Comparison of ENCODE assay signal across 9 mouse cellular contexts in the genomic region with DNA sequence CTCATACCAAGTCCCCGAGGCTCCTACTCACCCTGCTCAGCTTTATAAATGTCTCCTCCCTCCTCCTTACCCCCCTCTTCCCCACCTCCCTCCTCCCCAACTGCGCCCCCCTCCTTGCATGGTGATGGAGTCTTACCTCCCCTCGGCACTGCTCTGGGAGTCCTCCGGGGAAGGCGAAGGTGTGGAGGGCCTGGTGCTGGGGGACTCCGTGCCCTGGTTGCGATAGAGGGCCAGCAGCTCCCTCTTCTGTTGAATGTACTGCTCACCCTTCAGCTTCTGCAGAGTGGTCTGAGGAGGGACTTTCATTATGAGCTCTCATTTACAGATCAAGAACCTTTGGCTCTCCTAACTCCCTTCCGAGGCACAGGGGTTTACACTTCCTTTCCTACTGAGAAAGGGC. TPM values are rescaled to one million over a fixed set of nuclear protein-coding genes. Genes with fewer than 3 reads are reported as not detected.
DNase-seq lines count a peak whose midpoint lies in the region; ATAC-seq and TF ChIP-seq lines count a peak whose summit lies in the region.
"Had no signal": no experiment of that assay in that cellular context is flagged by ENCODE, and none has a peak within 500 bp of the region (broad histone marks: within the 10 kb centered on the region; RNA-seq: fewer than 3 reads in every experiment).

No protein-coding gene starts in this region.

- TF ChIP-seq CTCF in left cerebral cortex, adult 2 months (IDR thresholded peaks at IDR 0.05): peak; percentile 33
- TF ChIP-seq CTCF in liver, postnatal 0 days (IDR thresholded peaks at IDR 0.05; ENCODE audit: low read depth): peak; percentile 48

- DNase-seq in adrenal gland, adult (ENCODE audit: inconsistent age in 2 of 2, low spot score in 1 of 2): peak; percentile 67 to 80
- no peak for DNase-seq in adrenal gland, postnatal 25 days
- no peak for DNase-seq in left cerebral cortex, adult 2 months (ENCODE audit: extremely low spot score in 1 of 2, low spot score in 2 of 2)
- no peak for DNase-seq in left cerebral cortex, postnatal 36 days (ENCODE audit: low spot score in 2 of 2)
- DNase-seq in heart, postnatal 4 days: peak; percentile 49
- DNase-seq in liver, postnatal 0 days: no peak
- DNase-seq in cerebellum, postnatal 36 days: no peak

- H3K4me1 ChIP-seq in liver, postnatal 0 days (ENCODE audit: insufficient read depth): peaks cover 20% of the 10 kb centered on the region

- WGBS in liver, postnatal 0 days (ENCODE audit: insufficient replicate concordance): 19% methylated on average over 8 of the region's 8 CpGs

- no peak overlapping the region for H3K9ac ChIP-seq in liver, postnatal 0 days (replicated peaks)

- intact Hi-C loops in left cerebral cortex, adult 2 months (cut with DNase I): no loop called here
- intact Hi-C loops in left cerebral cortex, postnatal 36 days (cut with DNase I): loop anchor here (5.0 kb wide), 1 partner anchor 77 kb away; a partner anchor contains a TSS

- no peak overlapping the region for H3K4me2 ChIP-seq in liver, postnatal 0 days (ENCODE audit: low read depth, low read length)

- no peaks in the 10 kb centered on the region for H3K27me3 ChIP-seq in liver, postnatal 0 days (ENCODE audit: insufficient read depth, low read length)

- H3K36me3 ChIP-seq in liver, postnatal 0 days (replicated peaks; ENCODE audit: insufficient read depth, low read length): peaks cover 23% of the 10 kb centered on the region

- no peaks in the 10 kb centered on the region for H3K9me3 ChIP-seq in liver, postnatal 0 days (ENCODE audit: low read length)

- no peak overlapping the region for H3K4me3 ChIP-seq in left cerebral cortex, adult 2 months
- no peak overlapping the region for H3K4me3 ChIP-seq in liver, postnatal 0 days (ENCODE audit: low read depth, low read length)
- H3K4me3 ChIP-seq: myocyte had no signal

- no peak for TF ChIP-seq EP300 in liver, postnatal 0 days (IDR thresholded peaks at IDR 0.05; ENCODE audit: low read depth)

- no peak overlapping the region for H3K27ac ChIP-seq in left cerebral cortex, adult 2 months
- peak overlapping the region; percentile 29; the same call in 1 of the 2 replicates for H3K27ac ChIP-seq in liver, postnatal 0 days (ENCODE audit: low read depth)

- ATAC-seq in liver, postnatal 0 days: no peak
- ATAC-seq in monocyte, adult 5-6 weeks (replicated peaks; ENCODE audit: insufficient number of reproducible peaks, low FRiP score, low TSS enrichment, poor library complexity, severe bottlenecking): no peak

RNA-seq across cellular contexts. Expression of a gene that starts 15.3 kb away (rescaled TPM):
- total RNA-seq in adrenal gland, postnatal 25 days (2021): 247 and 250 TPM in 2 replicates
- 10 to 100 TPM; 10.8 to 11.1 TPM for total RNA-seq in left cerebral cortex, adult 2 months (2021)
- total RNA-seq in left cerebral cortex, postnatal 36 days (2021): 10 to 100 TPM; 11.1 to 11.8 TPM
- 10 to 100 TPM; 63.3 to 65.2 TPM for total RNA-seq in heart, postnatal 4 days (2021)
- 40.5 and 41.1 TPM in 2 replicates for polyA plus RNA-seq in liver, postnatal 0 days (2015; fragmentation: Nextera tagmentation; extraction: Ambion mirVana)
- total RNA-seq in monocyte, adult 5-6 weeks (2017): 101 to 111 TPM (median 103 TPM) in 3 replicates

RNA-seq across cellular contexts. Expression of a gene that starts 16.1 kb away (rescaled TPM):
- total RNA-seq in adrenal gland, postnatal 25 days (2021): 0.30 and 0.38 TPM in 2 replicates
- under 1 TPM; 0.30 to 0.34 TPM for total RNA-seq in left cerebral cortex, adult 2 months (2021)
- total RNA-seq in left cerebral cortex, postnatal 36 days (2021): under 1 TPM; 0.11 to 0.30 TPM
- total RNA-seq in heart, postnatal 4 days (2021): not detected
- 1.1 and 1.2 TPM in 2 replicates for polyA plus RNA-seq in liver, postnatal 0 days (2015; fragmentation: Nextera tagmentation; extraction: Ambion mirVana)
- not detected in 3 replicates for total RNA-seq in monocyte, adult 5-6 weeks (2017)

RNA-seq across cellular contexts. Expression of a gene that starts 44.0 kb away (rescaled TPM):
- 1.6 and 1.9 TPM in 2 replicates for total RNA-seq in adrenal gland, postnatal 25 days (2021)
- 1 to 10 TPM; 2.5 to 2.7 TPM for total RNA-seq in left cerebral cortex, adult 2 months (2021)
- total RNA-seq in left cerebral cortex, postnatal 36 days (2021): 1 to 10 TPM; 2.4 to 2.9 TPM
- 1 to 10 TPM in 1 of 2 experiments, under 1 TPM in 1; 0.83 to 1.1 TPM for total RNA-seq in heart, postnatal 4 days (2021)
- polyA plus RNA-seq in liver, postnatal 0 days (2015; fragmentation: Nextera tagmentation; extraction: Ambion mirVana): 0.76 and 1.1 TPM in 2 replicates
- total RNA-seq in monocyte, adult 5-6 weeks (2017): 3.1 to 6.4 TPM (median 5.9 TPM) in 3 replicates

RNA-seq across cellular contexts. Expression of a gene that starts 50.8 kb away (rescaled TPM):
- 78.7 and 91.8 TPM in 2 replicates for total RNA-seq in adrenal gland, postnatal 25 days (2021)
- 1 to 10 TPM; 7.9 to 9.1 TPM for total RNA-seq in left cerebral cortex, adult 2 months (2021)
- total RNA-seq in left cerebral cortex, postnatal 36 days (2021): 1 to 10 TPM; 7.4 to 8.4 TPM
- 10 to 100 TPM; 49.2 to 53.7 TPM for total RNA-seq in heart, postnatal 4 days (2021)
- 31.8 TPM in 2 replicates for polyA plus RNA-seq in liver, postnatal 0 days (2015; fragmentation: Nextera tagmentation; extraction: Ambion mirVana)
- total RNA-seq in monocyte, adult 5-6 weeks (2017): 29.5 to 47.9 TPM (median 41.2 TPM) in 3 replicates

Comparison
In these comparisons a context has a peak if more than half of its experiments do, and no peak if none do; other contexts are left out.
1. DNase-seq: peak in adrenal gland, adult (2 of 2) and heart, postnatal 4 days (single experiment); none in adrenal gland, postnatal 25 days (single experiment), left cerebral cortex, adult 2 months (0 of 2), left cerebral cortex, postnatal 36 days (0 of 2), liver, postnatal 0 days (single experiment) and cerebellum, postnatal 36 days (0 of 2).